Mouse (Mus musculus) testis, postnatal 14 days (tissue): ENCODE data around the gene Zhx3.

Experiments used
- DNase-seq: peaks from one replicate; pipeline ENCODE4 v3.0.0; 2021; ENCODE audit warnings: low spot score

The Zhx3 gene

DNA sequence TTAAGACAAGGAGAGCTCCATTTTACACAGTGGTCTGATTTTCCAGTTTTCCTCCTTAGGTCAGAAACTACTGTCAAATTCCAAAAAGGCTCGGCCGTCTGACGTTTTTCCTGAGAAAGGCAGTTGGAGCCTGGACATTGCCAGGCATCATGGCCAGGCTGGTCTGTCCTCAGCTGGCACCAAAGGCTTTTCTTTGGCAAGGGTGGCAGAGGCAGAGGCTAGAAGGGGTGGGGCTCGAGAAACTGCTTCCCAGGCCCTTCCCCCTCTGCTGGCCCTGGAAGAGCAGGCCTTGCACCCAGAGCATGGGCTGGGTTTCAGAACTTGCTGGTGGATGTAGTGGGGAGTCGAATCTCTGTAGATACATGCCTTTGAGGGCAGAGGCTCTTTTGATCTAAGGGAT, 9.6 kb upstream of the Zhx3 start:
- DNase-seq: no peak

DNA sequence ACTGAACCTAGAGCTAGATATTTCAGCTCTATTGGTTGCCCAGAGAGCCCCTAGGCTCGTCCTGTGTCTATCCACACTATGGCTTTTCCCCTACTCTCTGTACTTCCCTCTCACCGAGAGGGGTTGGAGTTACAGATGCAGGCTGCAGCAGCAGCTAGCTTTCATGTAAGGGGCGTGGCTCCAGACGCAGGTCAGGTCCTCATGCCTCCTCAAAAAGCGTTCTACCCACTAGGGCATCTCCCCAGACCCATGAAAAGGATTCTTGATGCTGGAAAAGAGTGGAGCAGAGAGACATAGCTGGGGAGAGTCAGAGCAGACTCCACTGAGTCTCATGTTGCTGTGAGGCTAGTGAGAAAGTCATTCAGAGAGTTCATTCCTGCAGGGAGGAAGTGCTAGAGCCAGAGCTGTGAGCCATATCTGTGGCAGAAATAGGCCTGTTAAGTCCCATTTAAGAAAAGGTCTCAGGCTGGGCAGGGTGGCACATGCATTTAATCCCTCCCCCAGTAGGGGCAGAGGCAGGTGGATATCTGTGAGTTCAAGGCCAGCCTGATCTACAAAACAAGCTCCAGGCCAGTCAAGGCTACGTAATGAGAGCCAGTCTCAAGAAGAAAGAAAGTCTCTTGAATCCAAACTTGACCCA, 8.8 kb upstream of the Zhx3 start:
- DNase-seq: no peak

DNA sequence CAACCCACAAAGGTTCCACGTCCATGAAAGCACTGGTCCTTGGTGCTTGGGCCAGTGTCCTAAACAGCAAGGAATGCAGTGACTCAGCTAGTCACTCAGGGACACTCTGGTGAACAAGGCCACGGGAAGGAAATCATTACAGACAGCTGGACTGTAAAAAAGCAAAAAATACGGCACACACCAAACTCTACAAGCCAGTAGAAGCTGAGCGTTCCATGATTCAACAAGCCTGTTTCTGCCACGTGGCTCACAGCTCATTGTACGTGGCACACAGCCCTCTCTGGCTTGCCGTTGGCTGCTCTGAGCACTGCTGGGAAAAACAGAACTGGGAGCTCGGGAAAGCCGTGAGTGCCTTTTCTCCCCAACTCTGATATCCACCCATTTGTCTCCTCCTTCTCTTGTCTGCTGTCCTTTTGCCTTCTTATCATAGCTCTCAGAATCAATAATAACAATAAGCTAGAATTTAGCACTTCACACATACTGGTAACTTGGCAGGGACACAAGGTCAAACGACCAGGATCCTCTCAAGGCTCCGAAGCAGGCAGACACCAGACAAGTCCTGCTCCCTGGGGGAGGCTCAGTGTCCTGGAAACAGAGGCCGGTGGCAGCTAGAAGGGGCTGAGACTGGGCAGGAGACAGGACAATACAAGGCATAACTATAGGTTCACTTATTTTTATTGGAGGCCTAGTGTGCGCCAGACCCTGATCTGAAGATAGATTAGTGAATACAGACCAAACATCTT, 7.8 kb upstream of the Zhx3 start, which contains the start of gene Lpin3:
Gene Lpin3 (plus strand): TSS at position 218 of the 743 bp plus-strand sequence.
- DNase-seq: peak; percentile 48

DNA sequence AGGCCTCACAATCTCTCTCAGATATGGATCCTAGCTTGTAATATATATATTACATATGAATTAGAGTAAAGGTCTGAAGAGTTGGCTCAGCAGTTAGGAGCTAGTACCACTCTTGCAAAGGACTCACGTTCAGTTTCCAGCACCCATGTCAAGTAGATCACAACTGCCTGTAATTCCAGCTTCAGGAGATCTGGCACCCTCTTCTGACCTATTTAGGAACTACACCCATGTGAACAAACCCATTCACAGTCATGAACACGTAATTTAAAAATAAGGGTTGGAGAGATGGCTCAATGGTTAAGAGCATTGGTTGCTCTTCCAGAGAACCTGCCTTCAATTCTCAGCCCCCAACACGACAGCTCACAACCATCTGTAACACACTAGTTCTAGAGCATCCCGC, 3.3 kb upstream of the Zhx3 start:
- DNase-seq: no peak

DNA sequence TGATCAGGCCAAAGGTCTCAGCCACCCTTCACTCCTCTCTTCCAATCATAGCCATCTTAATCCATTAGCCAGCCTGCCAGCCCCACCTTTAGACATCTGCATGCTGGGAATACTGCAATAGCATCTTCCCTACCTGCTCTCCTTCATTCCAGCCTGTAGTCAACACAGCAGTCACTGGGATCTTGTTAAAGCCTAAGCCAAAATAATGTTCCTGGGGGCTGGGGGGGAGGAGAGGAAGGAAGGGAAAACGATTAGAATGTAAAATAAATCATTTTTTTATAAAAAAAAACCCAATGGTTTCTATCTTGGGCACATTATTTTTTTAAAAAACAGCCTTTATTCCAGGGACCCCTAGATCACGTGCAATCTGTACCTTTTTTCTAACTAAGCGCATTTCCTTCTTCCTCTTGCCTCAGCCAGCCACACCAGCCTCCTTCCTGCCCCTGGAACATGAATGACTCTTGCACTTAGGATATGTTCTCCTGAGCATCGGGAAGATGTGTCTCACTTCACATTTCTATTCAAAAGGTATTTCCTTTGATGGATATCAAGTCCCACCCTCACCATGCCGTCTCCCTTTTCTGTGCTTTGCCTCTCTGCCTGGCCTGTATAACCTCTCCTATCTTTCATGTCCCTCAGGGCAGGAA, 1.6 kb upstream of the Zhx3 start:
- no peak for DNase-seq

DNA sequence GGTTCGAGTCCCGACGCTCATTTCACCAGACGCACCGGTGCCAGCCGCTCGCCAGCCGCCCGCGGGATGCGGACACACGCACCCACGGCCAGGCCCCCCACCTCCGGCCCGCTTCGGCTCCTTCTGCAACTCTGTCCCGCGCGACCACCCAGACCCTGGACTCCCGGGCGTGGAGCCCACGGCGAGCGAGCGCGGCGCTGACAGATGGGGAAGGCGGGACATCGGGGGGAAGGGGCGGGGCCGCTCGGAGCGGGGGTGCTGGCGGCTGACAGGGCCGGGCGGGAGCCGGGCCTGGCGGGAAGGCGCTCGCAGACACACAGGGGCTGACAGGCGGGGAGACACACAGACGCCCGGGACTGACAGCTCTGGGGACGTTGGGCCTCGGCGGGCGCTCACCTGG, 403 bp downstream of the Zhx3 start:
- DNase-seq: peak; percentile 84

DNA sequence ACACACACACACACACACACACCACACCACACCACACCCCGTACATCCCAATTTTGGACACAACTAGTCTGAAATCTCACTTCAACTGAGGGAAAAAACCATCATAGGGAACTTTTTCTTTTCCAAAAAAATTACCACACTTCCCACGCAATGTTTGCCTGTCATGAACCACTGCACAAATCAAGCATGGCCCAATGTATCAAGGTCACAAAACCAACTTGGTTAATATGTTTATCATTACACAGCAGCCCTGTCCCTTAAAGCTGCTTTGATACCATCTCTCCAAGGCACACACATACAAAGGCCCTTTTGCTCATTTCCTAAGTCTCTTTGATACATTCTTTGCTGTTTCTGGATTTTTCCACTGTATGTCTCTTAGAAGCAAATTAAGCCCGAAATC, 1.5 kb downstream of the Zhx3 start:
- DNase-seq: no peak

DNA sequence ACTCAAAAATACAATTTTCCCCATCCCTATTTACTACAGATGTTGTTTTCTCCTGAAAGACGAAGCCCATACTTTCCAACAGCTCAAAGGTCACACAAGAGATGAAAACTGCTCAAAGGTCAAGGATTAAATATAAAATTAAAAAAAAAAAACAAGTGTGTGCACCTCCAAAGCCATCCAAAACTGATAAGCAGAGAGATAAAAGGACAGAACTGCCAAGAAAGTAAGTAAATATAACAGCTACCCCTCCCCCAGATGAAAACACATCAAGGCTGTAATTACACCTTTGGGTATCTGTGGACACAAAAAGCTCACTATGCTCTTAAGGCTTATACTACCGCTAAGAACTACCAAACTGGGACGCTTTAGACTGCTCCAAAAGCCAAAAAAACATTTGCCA, 3.4 kb downstream of the Zhx3 start:
- DNase-seq: no peak

DNA sequence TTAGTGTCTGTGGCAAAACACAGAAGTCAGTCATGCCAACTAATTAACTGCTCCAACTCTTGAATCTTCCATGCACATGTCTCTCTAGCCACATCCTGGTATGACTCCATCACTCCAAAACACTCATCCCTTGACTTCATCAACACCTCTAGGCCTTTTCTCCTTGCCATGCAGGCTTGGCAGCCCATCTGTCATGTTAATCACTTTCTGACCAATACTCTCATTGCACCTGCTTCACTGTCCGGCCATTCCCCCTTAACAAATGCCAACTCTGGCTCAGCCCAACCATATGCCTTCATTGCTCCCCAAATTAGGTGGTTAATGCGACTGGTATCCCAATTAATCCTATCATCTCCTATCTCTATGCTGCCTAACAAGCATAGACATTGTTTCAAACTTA, 7.5 kb downstream of the Zhx3 start:
- DNase-seq: no peak

DNA sequence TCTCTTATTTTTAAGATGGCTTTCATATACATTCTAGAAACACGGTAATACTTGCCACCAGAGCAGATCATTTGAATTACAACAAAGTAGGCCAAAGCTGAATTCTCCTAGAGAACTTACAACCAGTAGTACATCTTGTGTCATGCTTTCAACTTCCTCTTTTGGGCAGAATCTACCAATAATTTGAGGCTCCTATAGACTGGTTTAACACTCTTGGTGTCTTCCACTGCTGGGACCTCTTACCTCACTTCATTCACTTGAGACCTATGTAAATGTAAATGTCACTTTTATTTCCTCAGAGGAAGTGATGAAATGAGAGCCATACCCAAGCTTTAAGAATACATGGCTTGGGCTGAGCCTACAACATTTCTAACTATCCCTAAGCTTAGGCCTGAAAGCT, 8.7 kb downstream of the Zhx3 start:
- DNase-seq: no peak

DNA sequence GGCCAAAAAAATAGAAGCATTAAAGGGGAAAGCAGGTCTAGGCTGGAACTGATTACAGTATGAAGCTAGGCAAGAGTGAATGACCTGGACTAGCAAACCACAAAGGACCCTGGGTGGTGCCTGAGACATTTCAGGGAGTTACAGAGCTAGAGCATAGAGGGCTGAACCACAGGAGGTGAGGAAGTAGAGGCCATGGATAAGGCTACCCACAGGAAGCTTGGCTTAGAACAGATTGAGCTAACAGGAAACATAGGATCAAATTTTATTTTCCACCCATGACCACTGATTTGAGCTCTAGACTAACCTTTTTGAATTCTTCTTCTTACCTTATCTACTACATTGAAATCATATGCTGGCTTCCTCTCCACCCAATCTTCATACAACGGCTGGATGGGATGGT, 12.4 kb downstream of the Zhx3 start:
- no peak for DNase-seq

DNA sequence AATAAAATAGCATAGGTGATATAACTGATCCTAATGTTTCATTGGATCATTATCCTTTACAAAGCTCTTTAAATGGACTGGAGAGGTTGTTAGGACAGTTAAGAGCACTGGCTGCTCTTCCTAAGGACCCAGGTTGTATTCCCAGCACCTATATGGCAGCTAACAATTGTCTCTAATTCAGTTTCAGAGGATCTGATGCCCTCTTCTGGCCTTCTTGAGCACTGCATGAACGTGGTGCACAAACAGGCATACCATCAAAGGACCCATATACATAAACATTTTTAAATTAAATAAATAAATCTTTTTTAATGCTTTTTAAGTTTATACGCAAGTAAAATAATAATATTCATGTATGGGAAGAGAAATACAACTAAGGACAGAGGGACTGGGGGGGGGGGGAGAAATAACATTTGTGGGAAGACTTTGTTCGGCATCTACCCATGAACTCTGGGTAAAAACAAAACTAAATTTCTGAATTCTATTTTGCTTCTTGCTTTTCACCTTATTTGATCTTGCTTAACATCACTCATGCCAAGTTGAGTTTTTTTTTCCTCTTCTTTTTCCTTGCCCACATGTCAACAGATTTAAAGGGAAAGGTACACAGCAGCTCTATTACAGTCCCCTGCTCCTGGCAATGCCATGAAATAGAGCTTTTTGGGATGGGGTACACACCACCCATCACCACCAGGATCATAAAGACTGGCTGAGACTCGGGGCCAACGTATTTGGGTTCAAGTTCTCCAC, 16.3 kb downstream of the Zhx3 start:
- no peak for DNase-seq

DNA sequence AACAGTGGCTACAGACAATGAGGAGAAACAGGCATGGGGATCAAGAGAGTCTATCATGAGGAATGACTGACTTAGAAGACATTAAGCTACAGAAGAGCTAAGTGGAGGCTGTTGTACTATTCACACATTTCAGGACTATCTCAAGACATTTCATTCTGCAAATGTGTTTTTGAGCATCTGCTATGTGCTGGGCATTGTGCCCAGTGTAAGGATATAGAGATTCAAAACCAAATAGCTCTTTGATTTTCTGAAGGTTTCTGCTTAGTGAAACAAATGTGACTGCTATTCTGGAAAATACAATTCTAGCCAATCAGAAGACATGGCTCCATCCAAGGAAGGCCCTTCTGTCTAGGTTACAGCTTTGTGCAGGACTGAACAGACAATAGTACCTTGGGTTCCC, 18.1 kb downstream of the Zhx3 start:
- DNase-seq: no peak

DNA sequence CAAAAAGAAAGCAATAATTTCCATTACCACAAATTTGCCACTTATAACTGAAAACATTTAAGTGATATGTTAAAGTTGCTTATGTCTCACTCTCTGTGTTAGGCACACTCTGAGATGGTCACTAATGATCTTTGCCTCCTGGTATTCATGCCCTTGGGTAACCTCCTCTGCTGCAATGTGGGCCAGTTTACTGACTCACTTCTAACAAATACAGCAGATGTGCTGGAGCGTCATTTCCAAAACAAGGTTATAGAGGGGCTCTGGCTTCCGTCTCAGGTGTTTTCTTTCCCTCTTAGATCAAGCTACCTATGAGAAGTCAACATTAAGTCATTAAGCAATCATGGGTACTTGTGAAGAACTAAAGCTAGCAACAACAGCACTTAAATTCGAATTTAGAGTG, 22.4 kb downstream of the Zhx3 start:
- DNase-seq: no peak

DNA sequence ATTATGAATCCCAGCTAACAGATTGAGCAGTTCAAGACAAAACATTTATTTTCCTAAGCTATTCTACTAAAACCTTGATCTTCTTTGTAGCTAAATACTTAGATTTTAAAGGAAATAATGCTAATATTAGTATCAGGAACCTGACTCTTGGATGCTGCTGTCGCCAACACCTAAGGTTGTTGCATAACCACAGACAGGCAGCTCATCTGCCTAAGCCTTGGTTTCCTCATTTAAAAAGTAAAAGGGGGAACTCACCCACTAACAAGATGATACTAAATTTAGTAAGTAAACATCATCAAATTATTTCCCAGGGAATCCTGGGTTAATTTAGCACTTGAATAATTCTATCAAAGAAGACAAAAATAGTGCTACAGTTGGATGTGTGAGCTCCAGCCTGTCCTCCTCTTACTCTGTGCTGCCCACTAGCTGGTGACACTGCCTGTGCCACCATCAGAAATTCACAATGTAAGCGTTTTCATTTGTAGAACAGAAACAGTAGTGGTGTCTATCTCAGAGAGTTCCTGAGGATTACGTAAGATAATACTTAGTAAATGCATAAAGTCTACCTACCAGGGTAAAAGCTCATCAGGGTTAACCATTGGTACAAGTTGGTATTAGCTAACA, 23.1 kb downstream of the Zhx3 start:
- no peak for DNase-seq

DNA sequence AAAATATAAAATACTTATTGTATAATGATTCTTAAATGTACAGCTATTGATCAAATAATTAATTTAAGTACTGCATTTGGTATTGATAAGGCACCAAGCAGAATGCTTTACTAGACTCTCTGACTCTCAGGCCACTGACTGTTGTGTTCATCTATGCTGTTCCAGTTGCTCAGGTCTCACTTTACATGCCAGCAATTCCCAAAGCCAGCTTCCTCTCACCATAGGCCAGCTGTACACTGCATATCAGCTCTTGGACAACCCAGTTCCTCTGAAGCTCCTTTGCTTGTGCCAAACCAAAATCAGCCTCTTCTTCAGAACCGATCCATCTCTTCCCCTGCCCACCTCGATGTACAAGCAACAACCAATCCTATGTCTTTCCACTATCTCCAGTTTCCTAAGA, 24.6 kb downstream of the Zhx3 start:
- DNase-seq: no peak

DNA sequence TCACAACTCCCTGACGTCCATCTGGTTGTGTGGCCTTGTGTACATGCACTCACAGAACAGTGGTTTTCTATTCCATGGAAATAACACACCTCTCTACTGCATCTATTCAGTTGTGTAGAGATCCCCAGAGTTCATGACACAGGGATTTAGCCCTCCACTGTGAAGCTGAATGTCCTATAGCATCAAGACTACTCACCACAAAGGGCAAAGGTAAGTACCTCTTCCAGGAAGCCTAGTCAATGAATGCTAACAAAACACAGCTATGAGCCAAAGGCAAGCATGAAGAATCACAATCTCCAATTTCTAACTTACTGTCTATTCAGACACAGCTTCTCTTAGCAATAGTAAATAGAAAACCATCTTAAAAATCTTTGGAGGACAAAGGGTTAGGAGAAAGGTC, 25.1 kb downstream of the Zhx3 start:
- DNase-seq: no peak

DNA sequence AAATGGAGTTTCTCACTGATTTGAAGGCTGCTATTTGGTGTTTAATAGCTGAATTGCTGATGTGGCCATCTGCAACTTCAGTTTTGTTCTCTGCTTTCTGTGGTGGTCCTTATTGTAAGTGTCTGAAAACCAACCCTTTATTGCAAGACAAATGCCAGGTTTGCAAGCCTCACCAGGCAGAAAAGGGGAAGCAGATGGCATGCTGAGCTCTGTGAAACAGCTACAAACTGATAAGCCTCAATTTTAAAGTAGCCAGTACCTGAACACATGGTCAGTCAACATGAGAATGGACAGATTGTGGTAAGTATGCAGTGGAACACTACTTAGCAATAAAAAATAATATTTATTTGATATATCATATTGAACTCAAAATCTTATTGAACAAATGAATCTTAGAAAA, 32.0 kb downstream of the Zhx3 start:
- DNase-seq: no peak

DNA sequence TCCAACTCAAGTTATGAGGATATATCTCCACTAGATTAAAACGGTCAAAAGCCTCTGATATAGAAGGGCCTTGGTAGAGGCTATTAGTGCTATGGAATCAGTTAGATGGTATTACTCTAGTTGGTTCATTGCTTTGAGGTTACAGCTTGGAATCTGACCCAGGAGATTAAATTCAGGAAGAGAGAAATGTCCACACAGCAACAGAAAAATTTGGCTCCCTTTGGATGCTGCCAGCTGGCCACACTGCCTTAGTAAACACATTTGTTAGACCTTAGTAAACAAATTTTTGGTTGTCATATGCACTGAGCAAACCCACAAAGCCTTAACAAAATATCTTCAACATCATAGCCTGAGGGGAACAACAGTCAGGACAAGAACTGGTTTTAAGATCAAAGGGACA, 62.0 kb downstream of the Zhx3 start:
- no peak for DNase-seq

DNA sequence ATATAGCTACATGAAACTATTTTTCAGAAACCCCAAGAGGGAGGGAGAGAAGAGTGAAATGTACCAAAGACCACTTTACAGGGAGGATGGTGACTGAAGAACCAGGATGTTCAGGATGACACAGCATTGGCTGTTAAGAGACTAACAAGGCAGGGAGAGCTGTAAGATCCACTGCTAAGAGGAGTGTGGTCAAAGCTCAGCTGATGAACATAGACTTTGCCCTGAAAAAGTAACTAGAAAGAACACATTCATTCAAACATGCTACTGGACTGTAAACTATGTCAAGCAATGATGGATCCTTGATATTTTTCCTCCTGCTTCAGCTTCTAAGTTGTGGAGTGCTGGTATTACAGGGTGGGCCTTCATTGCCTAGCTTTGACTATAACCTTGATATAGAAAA, 62.4 kb downstream of the Zhx3 start:
- DNase-seq: no peak

DNA sequence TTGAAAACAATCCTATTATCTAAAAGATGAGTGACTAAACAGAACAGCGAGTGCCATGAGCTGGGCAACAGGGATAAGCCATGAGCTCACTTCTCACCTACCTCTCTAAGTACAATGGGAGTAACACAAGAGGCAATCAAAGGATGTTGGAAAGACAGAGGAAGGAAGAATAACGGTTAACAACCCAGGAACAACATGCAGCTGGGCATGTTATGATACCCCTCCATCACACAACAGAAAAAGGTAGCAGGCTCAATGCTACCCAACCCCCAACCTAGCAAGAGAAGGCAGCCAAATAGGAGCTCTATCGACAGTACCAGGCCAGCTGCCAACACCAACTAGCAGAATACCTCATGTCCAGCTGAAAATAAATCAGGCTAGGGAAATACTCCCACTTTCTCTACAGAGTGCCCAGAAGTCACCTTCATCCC, 66.7 kb downstream of the Zhx3 start:
- peak; percentile 33 for DNase-seq

DNA sequence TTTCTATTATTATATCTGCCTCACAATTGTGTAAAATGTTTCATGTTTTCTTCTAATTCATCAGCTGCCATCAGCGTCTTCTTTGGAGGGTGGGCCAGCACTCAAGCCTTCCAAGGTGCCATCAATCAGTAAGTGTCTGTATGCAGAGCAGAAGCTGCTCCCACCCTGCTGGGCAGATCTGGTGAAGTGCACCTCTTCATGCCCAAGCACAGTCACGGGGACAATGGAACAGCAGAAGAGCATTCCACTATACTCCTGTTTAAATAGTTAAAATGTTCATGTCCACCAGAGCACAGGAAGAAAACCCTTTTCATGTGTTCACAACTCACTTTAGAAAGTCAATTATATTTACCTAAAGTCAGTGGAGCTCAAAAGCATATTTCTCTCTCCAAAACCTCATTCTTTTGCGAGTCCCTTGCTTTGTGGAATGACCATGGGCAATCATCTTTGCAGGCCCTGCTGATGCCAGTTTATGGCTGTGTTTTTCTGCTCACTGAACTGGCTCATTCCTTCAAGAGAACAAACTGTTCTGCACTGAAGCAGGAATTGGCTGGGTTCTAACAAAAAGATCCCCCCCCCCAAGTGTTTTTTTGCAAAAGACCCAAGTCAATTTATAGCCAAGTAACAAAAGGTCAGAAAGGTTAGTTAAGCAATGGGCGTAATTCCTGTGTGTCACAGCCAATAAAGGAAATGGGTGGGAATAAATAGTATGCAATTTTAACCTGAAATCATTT, 67.8 kb downstream of the Zhx3 start:
- DNase-seq: peak; percentile 45
